Mouse (Mus musculus) bone marrow macrophage, adult 2 months (primary cell): ENCODE results near the gene Gba2.

Experiments used
- CTCF ChIP-seq: IDR thresholded peaks from 2 replicates; pipeline ENCODE4 v1.5.1; 2012; ENCODE audit warnings: low read depth, mild to moderate bottlenecking, low read length, moderate library complexity
- POLR2A ChIP-seq: IDR thresholded peaks from 2 replicates; pipeline ENCODE4 v1.6.1; 2012; ENCODE audit warnings: mild to moderate bottlenecking, low read depth, low read length, borderline replicate concordance

GRCm38 (mm10) chr4:43579731-43580130 lies 1.1 kb upstream of the Gba2 start:
- TF ChIP-seq POLR2A = no peak
- no peak for TF ChIP-seq CTCF
